Mouse (Mus musculus): ENCODE data around the gene Gmeb2. TPM values are rescaled to one million over a fixed set of nuclear protein-coding genes. Genes with fewer than 3 reads are reported as not detected.

Gmeb2 gene
- polyA plus RNA-seq, 1 experiment from 2014 or later: 22.3 TPM

DNA sequence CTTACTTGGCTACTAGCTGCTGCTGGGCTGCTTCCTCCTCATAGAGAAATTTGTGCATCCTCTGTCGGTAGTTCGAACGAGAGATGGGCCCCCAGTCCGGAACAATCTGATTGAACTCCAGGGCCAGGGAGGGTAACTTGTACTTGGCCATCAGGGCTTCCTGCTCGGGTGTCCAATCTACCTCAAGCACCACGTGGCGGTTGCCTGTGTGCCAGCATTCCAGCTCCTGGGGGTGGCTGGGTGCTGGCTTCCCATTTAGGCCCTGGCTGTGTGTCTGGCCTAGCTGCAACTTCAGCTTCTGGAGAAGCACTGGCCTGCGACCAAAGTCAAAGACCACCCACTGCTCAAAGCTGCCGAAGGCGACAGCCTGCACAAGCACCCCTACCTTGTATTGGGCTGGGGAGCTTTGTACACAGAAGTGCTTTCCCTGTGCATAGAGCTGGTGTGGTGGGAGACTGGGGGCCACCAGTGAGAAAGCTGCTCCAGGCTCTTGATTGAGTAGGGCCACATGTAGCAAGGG, 49.7 kb downstream of the Gmeb2 start:
- H3K4me3 ChIP-seq (replicated peaks): no peak overlapping the region
- H3K4me1 ChIP-seq: 0 out of 2 replicates have a peak, but pooled peaks cover 4% of the 10 kb centered on the region
- H3K9me3 ChIP-seq: no peaks in the 10 kb centered on the region
- 0 out of 2 replicates have a peak, but pooled peaks cover 4% of the 10 kb centered on the region for H3K27me3 ChIP-seq
- no peaks in the 10 kb centered on the region for H3K36me3 ChIP-seq (replicated peaks)
- ATAC-seq (ENCODE audit: low FRiP score): no peak
- no peak overlapping the region for H3K9ac ChIP-seq
- H3K4me2 ChIP-seq: no peak overlapping the region
- no peak overlapping the region for H3K27ac ChIP-seq
- WGBS: 76% methylated on average over 10 of the region's 10 CpGs

DNA sequence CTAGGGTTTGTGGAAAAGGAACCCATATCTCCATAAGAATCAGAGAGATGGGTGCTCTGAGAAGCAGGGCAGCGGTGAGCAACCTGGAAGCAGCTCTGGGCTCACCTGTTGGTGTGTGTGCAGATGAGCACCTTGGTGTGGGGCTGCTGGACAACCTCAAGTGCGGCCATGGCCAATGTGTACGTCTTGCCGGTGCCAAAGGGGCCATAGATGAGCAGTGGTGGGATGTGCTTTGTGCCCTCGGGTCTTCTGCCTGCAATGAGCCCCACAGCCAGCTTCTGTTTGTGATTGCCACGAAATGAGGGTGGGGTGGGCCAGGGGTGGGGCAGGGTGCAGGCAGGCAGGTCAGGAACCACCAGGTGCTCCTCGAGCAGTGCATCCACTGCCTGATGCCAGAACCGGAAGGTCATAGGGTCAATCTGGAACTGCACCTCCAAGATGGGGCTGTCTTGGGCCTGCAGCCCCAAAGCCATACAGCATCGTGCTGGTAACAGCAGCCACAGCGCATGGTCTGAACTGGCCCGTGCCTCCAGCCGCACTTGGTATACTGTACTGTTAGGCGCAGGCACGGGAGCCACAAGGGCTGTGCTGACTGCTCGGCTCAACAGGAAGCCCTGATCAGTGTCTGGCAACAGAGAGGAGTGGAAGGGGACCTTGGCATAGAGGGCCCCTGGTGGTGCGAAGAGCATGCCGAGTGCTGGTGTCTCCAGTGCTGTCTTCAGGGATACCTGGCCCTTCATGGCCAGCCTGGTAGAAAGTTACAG, 50.4 kb downstream of the Gmeb2 start:
- no peak overlapping the region for H3K27ac ChIP-seq
- no peak overlapping the region for H3K9ac ChIP-seq
- no peak overlapping the region for H3K4me3 ChIP-seq (replicated peaks)
- 91% methylated on average over 17 of the region's 17 CpGs for WGBS
- 0 out of 2 replicates have a peak, but pooled peaks cover 4% of the 10 kb centered on the region for H3K27me3 ChIP-seq
- no peaks in the 10 kb centered on the region for H3K9me3 ChIP-seq
- H3K4me2 ChIP-seq: no peak overlapping the region
- no peak for ATAC-seq (ENCODE audit: low FRiP score)
- H3K4me1 ChIP-seq: 0 out of 2 replicates have a peak, but pooled peaks cover 4% of the 10 kb centered on the region
- H3K36me3 ChIP-seq (replicated peaks): no peaks in the 10 kb centered on the region

- Histone ChIP-seq H3K27me3 (0 out of 2 replicates have a peak, but pooled peaks cover 4% of the 10 kb centered on the region), H3K27ac (no peak overlapping the region), H3K4me3 (replicated peaks) (no peak overlapping the region), H3K9ac (no peak overlapping the region; the same call in 1 of the 2 replicates), H3K36me3 (replicated peaks) (no peaks in the 10 kb centered on the region), H3K4me2 (no peak overlapping the region), H3K4me1 (no peaks in the 10 kb centered on the region), H3K9me3 (no peaks in the 10 kb centered on the region)
- 89% methylated on average over 23 of the region's 23 CpGs for WGBS
- no peak for ATAC-seq (ENCODE audit: low FRiP score)
These were observed 51.9 kb downstream of the Gmeb2 start for GRCm38 (mm10) chr2:181235681-181236566.

DNA sequence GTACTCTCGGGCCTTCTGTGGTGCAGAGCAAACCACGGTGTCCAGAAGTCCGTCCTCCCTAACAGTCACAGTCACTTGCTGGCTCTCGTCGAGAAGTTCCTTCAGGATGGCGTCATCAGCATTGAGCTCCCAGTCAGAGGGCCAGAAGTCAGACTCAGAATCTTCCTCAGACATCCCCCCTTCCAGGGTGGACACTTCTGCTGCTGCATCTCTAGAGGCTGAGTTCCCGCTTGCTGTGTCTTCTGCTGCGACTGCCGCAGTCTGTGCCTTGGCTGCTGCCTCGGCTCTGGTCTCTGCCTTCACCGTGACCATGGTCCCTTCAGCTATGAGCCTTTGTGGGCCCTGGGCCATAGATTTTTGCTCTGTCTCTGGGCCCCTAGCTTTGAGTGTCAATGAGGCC, 53.2 kb downstream of the Gmeb2 start:
- Histone ChIP-seq H3K4me3 (replicated peaks) (no peak overlapping the region), H3K9ac (no peak overlapping the region), H3K4me1 (no peaks in the 10 kb centered on the region), H3K27ac (no peak overlapping the region), H3K9me3 (no peaks in the 10 kb centered on the region), H3K27me3 (no peaks in the 10 kb centered on the region), H3K36me3 (replicated peaks) (no peaks in the 10 kb centered on the region), H3K4me2 (no peak overlapping the region)
- no peak for ATAC-seq (ENCODE audit: low FRiP score)
- 95% methylated on average over 11 of the region's 11 CpGs for WGBS

DNA sequence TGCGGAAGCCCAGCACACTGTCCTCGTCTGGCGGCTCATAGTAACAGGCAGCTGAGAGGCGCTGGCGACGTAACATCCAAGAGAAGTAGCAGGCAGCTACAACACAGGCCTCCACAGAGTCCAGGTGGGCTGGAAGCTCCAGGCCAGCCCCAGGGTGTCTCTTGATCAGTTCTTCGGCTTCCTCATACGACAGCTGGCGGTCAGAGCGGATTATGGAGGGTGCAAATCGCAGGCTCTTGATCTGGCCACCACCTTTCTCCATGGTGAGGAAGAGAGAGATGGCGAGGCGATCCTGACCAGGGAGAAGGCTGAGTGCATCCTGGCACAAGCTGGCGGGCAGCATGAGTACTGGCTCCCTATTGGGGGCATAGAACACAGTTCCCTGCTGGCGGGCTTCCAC, 54.4 kb downstream of the Gmeb2 start:
- Histone ChIP-seq H3K27ac (no peak overlapping the region), H3K4me3 (replicated peaks) (no peak overlapping the region), H3K4me2 (no peak overlapping the region), H3K27me3 (no peaks in the 10 kb centered on the region), H3K4me1 (no peaks in the 10 kb centered on the region), H3K9me3 (no peaks in the 10 kb centered on the region), H3K9ac (no peak overlapping the region), H3K36me3 (replicated peaks) (no peaks in the 10 kb centered on the region)
- WGBS: 89% methylated on average over 15 of the region's 15 CpGs
- ATAC-seq (ENCODE audit: low FRiP score): no peak

GRCm38 (mm10) chr2:181231171-181231570, 56.7 kb downstream of the Gmeb2 start:
- no peak overlapping the region for H3K4me3 ChIP-seq (replicated peaks)
- no peak overlapping the region for H3K4me2 ChIP-seq

DNA sequence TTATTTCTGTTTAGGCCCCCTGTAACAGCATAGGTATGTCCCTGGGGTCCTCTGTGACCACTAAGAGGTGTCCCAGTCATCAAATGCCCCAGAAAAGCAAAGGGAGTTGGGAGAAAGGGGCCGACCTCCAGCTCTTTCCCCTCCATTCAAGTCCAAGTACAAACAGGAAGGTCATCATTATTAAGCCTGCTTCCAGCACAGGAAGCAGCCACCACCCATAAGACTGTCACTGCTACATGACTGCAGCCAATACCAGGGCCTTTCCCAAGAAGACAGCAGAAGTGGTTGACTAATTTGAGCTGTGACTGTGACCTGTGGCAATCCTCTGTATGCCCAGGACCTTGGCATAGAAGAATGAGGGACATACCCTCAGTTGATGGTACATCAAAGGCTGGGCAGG, 59.5 kb downstream of the Gmeb2 start:
- Histone ChIP-seq H3K9ac (no peak overlapping the region), H3K4me3 (replicated peaks) (no peak overlapping the region), H3K9me3 (no peaks in the 10 kb centered on the region), H3K4me1 (no peaks in the 10 kb centered on the region), H3K27ac (no peak overlapping the region), H3K36me3 (replicated peaks) (no peaks in the 10 kb centered on the region), H3K27me3 (no peaks in the 10 kb centered on the region), H3K4me2 (no peak overlapping the region)
- 77% methylated on average over 1 of the region's 1 CpGs for WGBS
- no peak for ATAC-seq (ENCODE audit: low FRiP score)

More at GRCm38 (mm10) chr2:181231171-181231570, 56.7 kb downstream of the Gmeb2 start:
- Histone ChIP-seq H3K36me3 (replicated peaks) (no peaks in the 10 kb centered on the region), H3K27me3 (no peaks in the 10 kb centered on the region), H3K27ac (no peak overlapping the region), H3K9ac (no peak overlapping the region), H3K9me3 (no peaks in the 10 kb centered on the region), H3K4me1 (no peaks in the 10 kb centered on the region)
- no peak for ATAC-seq (ENCODE audit: low FRiP score)
- WGBS: 81% methylated on average over 20 of the region's 20 CpGs

DNA sequence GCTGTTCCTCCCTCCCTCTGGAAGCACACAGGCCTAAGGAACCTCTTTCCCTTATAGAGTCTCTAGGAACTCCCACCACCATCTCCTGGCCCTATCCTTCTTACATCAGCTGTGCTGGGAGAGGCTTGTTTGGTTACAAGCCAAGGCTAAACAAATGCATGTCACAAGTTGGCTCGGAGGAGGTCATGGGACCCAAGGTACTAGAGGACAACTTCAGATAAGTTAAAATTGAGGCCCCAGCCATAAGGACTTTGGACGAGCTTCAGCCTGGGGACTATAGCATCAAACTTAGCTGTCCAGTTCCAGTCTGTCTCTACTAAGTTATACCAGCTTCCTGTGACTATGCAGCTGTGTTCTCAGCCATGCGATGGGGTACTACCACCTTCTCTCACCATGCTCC, 60.7 kb downstream of the Gmeb2 start:
- no peaks in the 10 kb centered on the region for H3K4me1 ChIP-seq

GRCm38 (mm10) chr2:181224994-181225393, 62.8 kb downstream of the Gmeb2 start:
- peaks cover 5% of the 10 kb centered on the region for H3K4me1 ChIP-seq
- H3K9me3 ChIP-seq: no peaks in the 10 kb centered on the region
- ATAC-seq (ENCODE audit: low FRiP score): no peak
- H3K9ac ChIP-seq: no peak overlapping the region
- H3K27ac ChIP-seq: no peak overlapping the region
- no peaks in the 10 kb centered on the region for H3K36me3 ChIP-seq (replicated peaks)
- H3K4me3 ChIP-seq (replicated peaks): no peak overlapping the region
- H3K27me3 ChIP-seq: 0 out of 2 replicates have a peak, but pooled peaks cover 9% of the 10 kb centered on the region
- no peak overlapping the region for H3K4me2 ChIP-seq
- WGBS: 93% methylated on average over 2 of the region's 2 CpGs

More for the DNA sequence above, 60.7 kb downstream of the Gmeb2 start:
- Histone ChIP-seq H3K9ac (no peak overlapping the region), H3K4me2 (no peak overlapping the region), H3K9me3 (no peaks in the 10 kb centered on the region), H3K27ac (no peak overlapping the region), H3K36me3 (replicated peaks) (no peaks in the 10 kb centered on the region), H3K4me3 (replicated peaks) (no peak overlapping the region), H3K27me3 (no peaks in the 10 kb centered on the region)
- ATAC-seq (ENCODE audit: low FRiP score): no peak
- 87% methylated on average over 3 of the region's 3 CpGs for WGBS

- Histone ChIP-seq H3K9me3 (no peaks in the 10 kb centered on the region), H3K27ac (no peak overlapping the region), H3K4me3 (replicated peaks) (peak overlapping the region; percentile 28; the same call in 1 of the 2 replicates), H3K9ac (no peak overlapping the region), H3K4me1 (peaks cover 12% of the 10 kb centered on the region), H3K27me3 (0 out of 2 replicates have a peak, but pooled peaks cover 12% of the 10 kb centered on the region), H3K4me2 (peak overlapping the region; percentile 63), H3K36me3 (replicated peaks) (no peaks in the 10 kb centered on the region)
- WGBS: 51% methylated on average over 2 of the region's 2 CpGs
- no peak for ATAC-seq (ENCODE audit: low FRiP score)
These were observed 67.5 kb downstream of the Gmeb2 start for GRCm38 (mm10) chr2:181220361-181220760.

- H3K4me2 ChIP-seq: peak within 1 kb of the TSS; percentile 63
- WGBS: 5% methylated on average over 25 of the region's 25 CpGs
- no peak within 1 kb of the TSS for H3K27ac ChIP-seq
- H3K4me3 ChIP-seq (replicated peaks): peak within 1 kb of the TSS; percentile 28
- H3K27me3 ChIP-seq: peaks cover 13% of the 10 kb centered on the region; the same call in 1 of the 2 replicates
- H3K9me3 ChIP-seq: no peaks in the 10 kb centered on the region
- peaks cover 12% of the 10 kb centered on the region for H3K4me1 ChIP-seq
- H3K9ac ChIP-seq: peak within 1 kb of the TSS; percentile 46; the same call in 1 of the 2 replicates
- no peaks in the 10 kb centered on the region for H3K36me3 ChIP-seq (replicated peaks)
- ATAC-seq (ENCODE audit: low FRiP score): peak; percentile 83
These were observed 68.2 kb downstream of the Gmeb2 start, which contains the start of gene Fndc11 for GRCm38 (mm10) chr2:181219538-181220216. Fndc11 (plus strand) TSS chr2:181220013.
